Mouse (Mus musculus) olfactory bulb, adult 2 months (tissue): ENCODE measurements around the gene Atg16l1. TPM values are rescaled to one million over a fixed set of nuclear protein-coding genes. Genes with fewer than 3 reads are reported as not detected.

Source experiments
- H3K27ac ChIP-seq: fragments of 200-500 bp; 2 replicates; pipeline ENCODE4 v1.5.1; 2012; ENCODE audit warnings: low read depth, low read length; ENCODE audit not compliant: insufficient read depth
- H3K4me1 ChIP-seq: fragments of 200-500 bp; 2 replicates; pipeline ENCODE4 v1.6.1; 2012; ENCODE audit warnings: low read length; ENCODE audit not compliant: control insufficient read depth, insufficient read depth
- H3K4me3 ChIP-seq: fragments of 200-500 bp; 2 replicates; pipeline ENCODE4 v1.5.1; 2012; ENCODE audit warnings: mild to moderate bottlenecking, low read depth, low read length, moderate library complexity; ENCODE audit not compliant: insufficient read depth
- CTCF ChIP-seq: fragments of 200-500 bp; IDR thresholded peaks from 2 replicates; pipeline ENCODE4 v1.5.1; 2012; ENCODE audit warnings: low read depth, mild to moderate bottlenecking, low read length, moderate library complexity; ENCODE audit not compliant: insufficient read depth
- POLR2A ChIP-seq: fragments of 200-500 bp; IDR thresholded peaks from 2 replicates; pipeline ENCODE4 v1.6.1; 2012; ENCODE audit warnings: mild to moderate bottlenecking, low read depth, low read length, moderate library complexity; ENCODE audit not compliant: insufficient read depth
- WGBS: fragments of 180-500 bp; shearing (Covaris S2); methylation state at CpG from one replicate; pipeline ENCODE4 v1.1.7; 2018; 5-methylcytosine and 5-hydroxymethylcytosine counted together
- polyA plus RNA-seq: library from polyadenylated mRNA; stranded (reverse); fragments of >200 nt; gene quantifications from 2 replicates; pipeline ENCODE4 v1.2.4, GENCODE M21; 2012; ENCODE audit warnings: low replicate concordance; ENCODE audit not compliant: missing spikeins, insufficient read depth, insufficient read length

Gene Atg16l1
- polyA plus RNA-seq, 1 experiment = not detected

DNA sequence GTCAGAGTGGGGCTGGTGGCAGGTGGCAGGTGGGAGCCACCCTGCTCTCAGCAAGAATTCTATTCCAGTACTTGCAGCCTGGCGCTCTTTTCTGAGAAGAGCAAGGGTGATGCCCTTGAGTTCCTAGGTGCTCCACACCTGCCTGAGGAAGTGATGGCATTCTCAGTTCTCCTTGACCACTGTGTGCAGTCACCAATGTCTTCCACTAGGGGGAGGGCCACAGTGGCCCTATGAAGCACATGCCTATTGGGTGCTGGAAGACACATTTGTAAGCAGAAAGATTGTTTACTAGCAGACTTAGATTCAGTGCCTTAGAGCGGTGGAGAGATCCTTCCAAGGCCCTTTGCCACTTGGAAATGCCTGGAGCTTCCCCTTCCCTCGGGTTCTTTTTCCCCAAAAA, 10.6 kb downstream of the Atg16l1 start:
- WGBS = 82% methylated on average over 3 of the region's 3 CpGs
- no peak overlapping the region for H3K4me3 ChIP-seq
- H3K27ac ChIP-seq = no peak overlapping the region
- H3K4me1 ChIP-seq = no peaks in the 10 kb centered on the region
- TF ChIP-seq CTCF (no peak), POLR2A (no peak)

DNA sequence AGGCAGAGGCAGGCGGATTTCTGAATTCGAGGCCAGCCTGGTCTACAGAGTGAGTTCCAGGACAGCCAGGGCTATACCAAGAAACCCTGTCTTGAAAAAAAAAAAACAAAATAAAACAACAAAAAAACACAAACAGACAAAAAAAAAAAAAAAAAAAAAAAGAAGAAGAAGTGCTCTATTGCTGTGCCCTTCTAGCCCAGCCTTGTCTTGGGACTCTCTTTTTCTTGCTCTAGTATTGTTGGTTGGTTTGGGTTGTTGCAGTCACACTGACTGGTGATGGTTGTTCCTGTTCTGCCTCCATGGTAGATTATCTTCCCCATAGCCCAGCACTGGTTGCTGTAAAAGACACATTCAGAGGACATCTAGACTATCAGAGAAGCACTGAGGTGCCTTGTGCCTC, 13.6 kb downstream of the Atg16l1 start:
- Histone ChIP-seq H3K4me1 (no peaks in the 10 kb centered on the region), H3K27ac (no peak overlapping the region), H3K4me3 (no peak overlapping the region)
- 95% methylated on average over 2 of the region's 2 CpGs for WGBS
- TF ChIP-seq POLR2A = no peak
- no peak for TF ChIP-seq CTCF

DNA sequence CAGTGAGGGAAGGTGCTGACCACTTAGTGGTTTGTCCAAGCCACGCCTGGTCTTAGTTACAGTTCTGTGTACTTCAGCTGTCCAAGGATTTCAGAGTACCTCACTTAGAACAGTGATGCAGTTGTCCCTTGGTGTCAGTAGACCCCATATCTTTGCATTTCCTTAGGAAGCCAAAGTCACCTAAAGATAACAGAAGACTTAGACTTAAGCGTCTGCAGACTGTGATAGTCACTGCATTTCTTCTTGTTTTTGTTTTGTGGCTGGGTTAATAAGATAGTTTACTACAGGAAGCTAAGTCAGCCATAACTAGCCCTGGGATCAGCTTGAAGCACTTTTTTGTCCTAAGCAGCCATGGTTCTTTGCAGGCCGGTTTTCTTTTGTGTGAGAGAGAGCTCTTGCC, 14.8 kb downstream of the Atg16l1 start:
- Histone ChIP-seq H3K4me1 (no peaks in the 10 kb centered on the region), H3K27ac (no peak overlapping the region), H3K4me3 (no peak overlapping the region)
- no peak for TF ChIP-seq POLR2A
- TF ChIP-seq CTCF = no peak
- 94% methylated on average over 3 of the region's 3 CpGs for WGBS

DNA sequence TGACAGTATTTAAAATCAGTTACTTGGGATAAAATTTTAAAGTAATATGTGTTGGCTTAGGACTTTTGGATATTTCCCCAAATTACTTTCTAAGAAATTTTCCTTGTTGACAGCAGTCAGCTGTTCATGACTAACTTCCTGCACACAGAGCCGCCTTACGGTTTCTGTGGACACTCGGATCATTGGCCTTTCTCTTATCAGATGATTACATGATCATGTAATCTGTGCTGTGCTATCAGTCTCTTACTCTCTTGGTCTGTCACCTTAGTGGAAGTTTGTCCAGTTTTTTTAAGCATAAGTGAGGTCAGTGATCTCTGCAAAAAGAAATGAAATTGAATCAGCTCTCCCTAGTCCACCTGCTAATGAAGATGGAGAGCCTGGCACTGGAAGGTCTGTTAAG, 16.1 kb downstream of the Atg16l1 start:
- TF ChIP-seq POLR2A (no peak), CTCF (no peak)

GRCm38 (mm10) chr1:87773336-87773735, 17.7 kb downstream of the Atg16l1 start:
- H3K4me1 ChIP-seq = no peaks in the 10 kb centered on the region
- no peak for TF ChIP-seq POLR2A
- no peak for TF ChIP-seq CTCF
- H3K4me3 ChIP-seq = no peak overlapping the region
- H3K27ac ChIP-seq = no peak overlapping the region
- WGBS = 82% methylated on average over 2 of the region's 2 CpGs

More for the DNA sequence above, 16.1 kb downstream of the Atg16l1 start:
- no peak overlapping the region for H3K27ac ChIP-seq
- no peaks in the 10 kb centered on the region for H3K4me1 ChIP-seq
- H3K4me3 ChIP-seq = no peak overlapping the region
- WGBS = 97% methylated on average over 3 of the region's 3 CpGs

- Histone ChIP-seq H3K4me1 (no peaks in the 10 kb centered on the region), H3K4me3 (no peak overlapping the region), H3K27ac (no peak overlapping the region)
- TF ChIP-seq CTCF (no peak), POLR2A (no peak)
- 97% methylated on average over 7 of the region's 7 CpGs for WGBS
Measured at GRCm38 (mm10) chr1:87774845-87775244, 19.2 kb downstream of the Atg16l1 start.

- TF ChIP-seq POLR2A = no peak
- no peak for TF ChIP-seq CTCF
- no peak overlapping the region for H3K27ac ChIP-seq
- 74% methylated on average over 5 of the region's 5 CpGs for WGBS
Measured at GRCm38 (mm10) chr1:87779204-87779785, 23.6 kb downstream of the Atg16l1 start.

GRCm38 (mm10) chr1:87785703-87786102, 30.0 kb downstream of the Atg16l1 start:
- Histone ChIP-seq H3K4me3 (no peak overlapping the region), H3K27ac (0 out of 2 replicates have a peak overlapping the region, but pooled peaks have one; percentile 50), H3K4me1 (peaks cover 8% of the 10 kb centered on the region)
- TF ChIP-seq POLR2A (no peak), CTCF (no peak)
- WGBS = 51% methylated on average over 8 of the region's 8 CpGs

More at GRCm38 (mm10) chr1:87779204-87779785, 23.6 kb downstream of the Atg16l1 start:
- Histone ChIP-seq H3K4me1 (no peaks in the 10 kb centered on the region), H3K4me3 (no peak overlapping the region)

DNA sequence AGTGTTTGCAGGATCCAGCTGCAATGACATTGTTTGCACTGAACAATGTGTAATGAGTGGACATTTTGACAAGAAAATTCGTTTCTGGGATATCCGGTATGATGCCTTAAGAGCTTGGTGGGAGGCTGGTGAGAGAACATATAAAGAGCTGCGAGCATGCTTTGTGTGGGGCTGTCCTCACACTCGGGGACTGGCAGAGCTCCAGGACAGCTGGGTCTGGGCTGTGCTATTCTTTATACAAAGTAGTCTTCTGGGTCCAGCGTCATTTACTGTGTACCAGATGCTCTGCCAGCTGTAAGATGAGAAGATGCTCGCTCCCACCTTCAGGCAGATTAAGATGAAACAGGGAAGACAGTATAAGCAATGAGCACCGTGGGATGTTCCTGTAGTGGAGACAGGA, 30.6 kb downstream of the Atg16l1 start:
- Histone ChIP-seq H3K27ac (peak overlapping the region; percentile 9; the same call in 1 of the 2 replicates), H3K4me1 (peaks cover 8% of the 10 kb centered on the region), H3K4me3 (no peak overlapping the region)
- TF ChIP-seq CTCF (no peak), POLR2A (no peak)
- 8% methylated on average over 7 of the region's 7 CpGs for WGBS
